Mouse (Mus musculus) embryonic facial prominence, embryonic 14.5 days (tissue): ENCODE data around the gene Psmb10. TPM values are rescaled to one million over a fixed set of nuclear protein-coding genes. Genes with fewer than 3 reads are reported as not detected.

ENCODE experiments used
- ATAC-seq: fragments of 200-750 bp; cut with Nextera tagmentation; 2 replicates; pipeline ENCODE4 v1.8.0; 2017; ENCODE audit warnings: low read depth, moderate number of reproducible peaks, moderate TSS enrichment
- DNase-seq: peaks from one replicate; pipeline ENCODE4 v3.0.0-alpha.2; 2015; ENCODE audit warnings: low spot score
- H3K27ac ChIP-seq: fragments of 300-500 bp; sonication (generic); replicated peaks from 2 replicates; pipeline ENCODE4 v1.5.1; 2014; ENCODE audit warnings: low read depth, mild to moderate bottlenecking, low read length, moderate library complexity
- H3K27me3 ChIP-seq: fragments of 300-500 bp; sonication (generic); replicated peaks from 2 replicates; pipeline ENCODE4 v1.6.1; 2014; ENCODE audit warnings: low read length; ENCODE audit not compliant: control insufficient read depth, insufficient read depth
- H3K36me3 ChIP-seq: fragments of 300-500 bp; sonication (generic); 2 replicates; pipeline ENCODE4 v1.6.1; 2014; ENCODE audit warnings: low read length, mixed read lengths; ENCODE audit not compliant: control insufficient read depth, insufficient read depth
- H3K4me1 ChIP-seq: fragments of 300-500 bp; sonication (generic); 2 replicates; pipeline ENCODE4 v1.6.1; 2014; ENCODE audit warnings: antibody characterized with exemption, low read length; ENCODE audit not compliant: control insufficient read depth, insufficient read depth
- H3K4me2 ChIP-seq: fragments of 300-500 bp; sonication (generic); 2 replicates; pipeline ENCODE4 v1.6.1; 2014; ENCODE audit warnings: low read depth, mild to moderate bottlenecking, low read length, moderate library complexity, mixed read lengths
- H3K4me3 ChIP-seq: fragments of 300-500 bp; sonication (generic); 2 replicates; pipeline ENCODE4 v1.5.1; 2014; ENCODE audit warnings: low read depth, mild to moderate bottlenecking, low read length
- H3K9ac ChIP-seq: fragments of 300-500 bp; sonication (generic); 2 replicates; pipeline ENCODE4 v1.6.1; 2014; ENCODE audit warnings: low read depth, mild to moderate bottlenecking, low read length, moderate library complexity, mixed read lengths
- H3K9me3 ChIP-seq: fragments of 300-500 bp; sonication (generic); 2 replicates; pipeline ENCODE4 v1.6.1; 2016; ENCODE audit warnings: low read length; ENCODE audit not compliant: control insufficient read depth
- WGBS: fragments of 180-500 bp; shearing (Covaris S2); extraction: QIAGEN DNeasy Blood & Tissue Kit; methylation state at CpG from one replicate; pipeline ENCODE4 v1.1.7; 2014; 5-methylcytosine and 5-hydroxymethylcytosine counted together
- polyA plus RNA-seq: library from polyadenylated mRNA; unstranded; fragments of >200 nt; fragmentation: Nextera tagmentation; extraction: Ambion mirVana; gene quantifications from 2 replicates; pipeline ENCODE4 v1.2.1, GENCODE M21; 2014

Psmb10 gene
- polyA plus RNA-seq, 1 experiment from 2014 or later = 35.9 TPM

- no peak overlapping the region for H3K4me2 ChIP-seq
- WGBS = 29% methylated on average over 6 of the region's 7 CpGs
- DNase-seq = peak; percentile 72
Observed at GRCm38 (mm10) chr8:105951057-105951659, 12.9 kb upstream of the Psmb10 start.

DNA sequence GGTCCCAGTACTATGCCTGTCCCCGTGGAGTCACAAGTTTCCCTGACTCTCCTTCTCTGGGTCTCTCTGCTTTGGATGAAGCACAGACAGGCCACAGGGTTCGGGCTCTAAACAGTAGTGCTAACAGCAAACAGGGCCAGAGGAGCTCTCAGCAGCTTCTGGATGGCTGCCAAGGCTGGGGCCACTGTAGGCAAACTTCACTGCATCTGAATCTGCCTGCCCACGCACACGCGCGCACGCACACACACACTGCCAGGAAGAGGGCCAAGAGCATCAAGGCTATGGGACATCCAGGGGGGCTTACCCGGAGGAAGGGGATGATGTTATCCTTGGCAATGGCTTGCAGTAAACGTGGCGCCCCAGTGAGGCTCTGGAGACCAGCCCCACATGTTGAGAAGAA is 11.1 kb upstream of the Psmb10 start:
- WGBS = 56% methylated on average over 10 of the region's 10 CpGs
- H3K27me3 ChIP-seq = no peaks in the 10 kb centered on the region
- no peak overlapping the region for H3K27ac ChIP-seq
- peaks cover 99% of the 10 kb centered on the region for H3K36me3 ChIP-seq
- H3K9me3 ChIP-seq = no peaks in the 10 kb centered on the region
- 0 out of 2 replicates have a peak, but pooled peaks have one; percentile 14 for ATAC-seq
- H3K9ac ChIP-seq = no peak overlapping the region
- no peak overlapping the region for H3K4me2 ChIP-seq
- peaks cover 9% of the 10 kb centered on the region; the same call in 1 of the 2 replicates for H3K4me1 ChIP-seq
- no peak overlapping the region for H3K4me3 ChIP-seq
- DNase-seq = peak; percentile 72

More at GRCm38 (mm10) chr8:105951057-105951659, 12.9 kb upstream of the Psmb10 start:
- Histone ChIP-seq H3K4me1 (peaks cover 9% of the 10 kb centered on the region; the same call in 1 of the 2 replicates), H3K9me3 (no peaks in the 10 kb centered on the region), H3K27me3 (no peaks in the 10 kb centered on the region), H3K9ac (no peak overlapping the region), H3K36me3 (peaks cover 97% of the 10 kb centered on the region), H3K27ac (peak overlapping the region; percentile 83), H3K4me3 (no peak overlapping the region)
- ATAC-seq = peak; percentile 79

GRCm38 (mm10) chr8:105943321-105943739 is 5.1 kb upstream of the Psmb10 start, which contains the start of gene Lcat:
Gene Lcat, minus strand, starts transcription at chr8:105943382.
- no peak within 1 kb of the TSS for H3K27ac ChIP-seq
- ATAC-seq = no peak
- no peak within 1 kb of the TSS for H3K4me2 ChIP-seq
- no peak within 1 kb of the TSS for H3K9ac ChIP-seq
- WGBS = 73% methylated on average over 6 of the region's 8 CpGs
- H3K9me3 ChIP-seq = no peaks in the 10 kb centered on the region
- DNase-seq = no peak
- 0 out of 2 replicates have a peak, but pooled peaks cover 1% of the 10 kb centered on the region for H3K4me1 ChIP-seq
- peaks cover 86% of the 10 kb centered on the region for H3K36me3 ChIP-seq
- no peak within 1 kb of the TSS for H3K4me3 ChIP-seq
- H3K27me3 ChIP-seq = no peaks in the 10 kb centered on the region

DNA sequence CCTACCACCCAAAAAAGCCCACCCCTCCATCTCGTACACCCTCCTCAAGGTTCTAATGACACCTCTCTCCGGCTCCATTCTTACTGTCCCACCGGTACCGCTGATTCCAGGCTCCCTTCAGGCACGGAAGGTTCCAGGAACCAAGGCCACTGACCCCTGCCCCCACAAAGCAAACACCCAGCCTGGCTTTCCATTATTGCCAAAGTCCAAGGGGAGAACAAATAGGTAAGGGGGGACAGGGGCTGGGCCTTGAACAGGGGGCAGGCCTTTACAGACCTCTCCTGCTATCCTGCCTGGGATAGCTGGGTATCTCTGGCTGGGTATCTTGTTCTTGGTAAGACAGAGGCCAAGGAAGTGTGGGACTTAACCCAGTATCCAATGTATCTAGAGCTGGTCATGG is 4.3 kb upstream of the Psmb10 start:
- Histone ChIP-seq H3K9me3 (no peaks in the 10 kb centered on the region), H3K4me2 (no peak overlapping the region), H3K27me3 (no peaks in the 10 kb centered on the region), H3K27ac (no peak overlapping the region), H3K9ac (no peak overlapping the region), H3K4me1 (0 out of 2 replicates have a peak, but pooled peaks cover 4% of the 10 kb centered on the region), H3K36me3 (peaks cover 78% of the 10 kb centered on the region), H3K4me3 (no peak overlapping the region)
- no peak for DNase-seq
- no peak for ATAC-seq
- whole genome bisulfite sequencing = 95% methylated on average over 5 of the region's 5 CpGs

GRCm38 (mm10) chr8:105942026-105942425 is 3.8 kb upstream of the Psmb10 start:
- no peak overlapping the region for H3K4me3 ChIP-seq
- H3K27ac ChIP-seq = no peak overlapping the region
- DNase-seq = no peak
- peaks cover 73% of the 10 kb centered on the region for H3K36me3 ChIP-seq
- H3K27me3 ChIP-seq = no peaks in the 10 kb centered on the region
- no peak overlapping the region for H3K9ac ChIP-seq
- 0 out of 2 replicates have a peak, but pooled peaks cover 4% of the 10 kb centered on the region for H3K4me1 ChIP-seq
- H3K9me3 ChIP-seq = no peaks in the 10 kb centered on the region
- WGBS = 93% methylated on average over 11 of the region's 11 CpGs
- ATAC-seq = no peak
- no peak overlapping the region for H3K4me2 ChIP-seq

GRCm38 (mm10) chr8:105937496-105938305 is 543 bp downstream of the Psmb10 start:
- peak; percentile 31 for DNase-seq

GRCm38 (mm10) chr8:105936866-105937475 is 1.3 kb downstream of the Psmb10 start:
- Histone ChIP-seq H3K9me3 (no peaks in the 10 kb centered on the region), H3K4me3 (peak overlapping the region; percentile 76), H3K4me2 (peak overlapping the region; percentile 94), H3K4me1 (peaks cover 15% of the 10 kb centered on the region), H3K36me3 (peaks cover 24% of the 10 kb centered on the region; the same call in 1 of the 2 replicates), H3K27me3 (no peaks in the 10 kb centered on the region), H3K27ac (peak overlapping the region; percentile 81), H3K9ac (peak overlapping the region; percentile 76)
- DNase-seq = peak; percentile 96
- ATAC-seq = peak; percentile 92
- WGBS = under 1% methylated on average over 26 of the region's 30 CpGs

More at GRCm38 (mm10) chr8:105937496-105938305, 543 bp downstream of the Psmb10 start:
- peaks cover 15% of the 10 kb centered on the region for H3K4me1 ChIP-seq
- H3K27ac ChIP-seq = peak overlapping the region; percentile 81
- peak; percentile 27; the same call in 1 of the 2 replicates for ATAC-seq
- peaks cover 30% of the 10 kb centered on the region for H3K36me3 ChIP-seq
- H3K4me2 ChIP-seq = peak overlapping the region; percentile 94
- 2% methylated on average over 33 of the region's 33 CpGs for WGBS
- peak overlapping the region; percentile 76 for H3K9ac ChIP-seq
- H3K4me3 ChIP-seq = peak overlapping the region; percentile 76
- H3K27me3 ChIP-seq = no peaks in the 10 kb centered on the region
- H3K9me3 ChIP-seq = no peaks in the 10 kb centered on the region

DNA sequence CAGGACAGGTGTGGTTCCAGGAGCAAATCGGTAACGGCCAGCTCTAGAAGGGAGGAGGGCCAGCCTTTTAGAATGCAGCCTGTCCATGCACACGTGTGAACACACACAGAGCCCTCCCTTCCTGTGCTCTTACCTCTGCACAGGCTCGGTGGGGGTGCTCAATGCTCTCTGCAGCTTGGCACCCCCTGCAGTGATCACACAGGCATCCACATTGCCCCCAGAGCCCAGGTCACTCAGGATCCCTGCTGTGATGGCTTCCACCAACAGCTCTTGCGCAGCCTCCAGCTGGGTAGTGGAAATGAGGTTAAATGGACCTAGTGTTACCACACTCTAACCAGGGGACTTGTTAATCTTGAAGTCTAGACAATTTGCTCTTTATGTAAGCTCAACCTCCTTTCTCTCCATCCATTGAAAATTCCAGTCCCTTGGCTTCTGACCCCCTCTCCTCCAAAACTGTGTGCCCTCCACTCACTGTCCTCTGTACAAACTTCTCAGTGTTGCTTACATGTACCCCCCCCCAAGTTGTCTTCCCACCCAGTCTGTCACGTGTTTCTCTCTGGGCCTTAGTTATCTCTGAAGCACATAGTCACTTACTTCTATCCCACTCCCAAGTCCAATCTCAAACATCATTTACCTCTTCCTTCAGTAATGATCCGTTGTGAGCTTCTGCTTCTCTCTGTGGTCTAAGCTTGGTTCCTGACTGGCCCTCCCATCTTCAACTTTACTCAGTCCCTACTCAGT is 2.2 kb downstream of the Psmb10 start:
- ATAC-seq (no peak), DNase-seq (no peak)
- Histone ChIP-seq H3K4me3 (peak overlapping the region; percentile 76), H3K36me3 (peaks cover 18% of the 10 kb centered on the region; the same call in 1 of the 2 replicates), H3K4me2 (peak overlapping the region; percentile 94), H3K9me3 (no peaks in the 10 kb centered on the region), H3K9ac (peak overlapping the region; percentile 76), H3K27me3 (no peaks in the 10 kb centered on the region), H3K27ac (no peak overlapping the region), H3K4me1 (peaks cover 15% of the 10 kb centered on the region)
- 23% methylated on average over 7 of the region's 7 CpGs for WGBS
